12 mouse cellular contexts compared by ENCODE assay signal in the genomic region with DNA sequence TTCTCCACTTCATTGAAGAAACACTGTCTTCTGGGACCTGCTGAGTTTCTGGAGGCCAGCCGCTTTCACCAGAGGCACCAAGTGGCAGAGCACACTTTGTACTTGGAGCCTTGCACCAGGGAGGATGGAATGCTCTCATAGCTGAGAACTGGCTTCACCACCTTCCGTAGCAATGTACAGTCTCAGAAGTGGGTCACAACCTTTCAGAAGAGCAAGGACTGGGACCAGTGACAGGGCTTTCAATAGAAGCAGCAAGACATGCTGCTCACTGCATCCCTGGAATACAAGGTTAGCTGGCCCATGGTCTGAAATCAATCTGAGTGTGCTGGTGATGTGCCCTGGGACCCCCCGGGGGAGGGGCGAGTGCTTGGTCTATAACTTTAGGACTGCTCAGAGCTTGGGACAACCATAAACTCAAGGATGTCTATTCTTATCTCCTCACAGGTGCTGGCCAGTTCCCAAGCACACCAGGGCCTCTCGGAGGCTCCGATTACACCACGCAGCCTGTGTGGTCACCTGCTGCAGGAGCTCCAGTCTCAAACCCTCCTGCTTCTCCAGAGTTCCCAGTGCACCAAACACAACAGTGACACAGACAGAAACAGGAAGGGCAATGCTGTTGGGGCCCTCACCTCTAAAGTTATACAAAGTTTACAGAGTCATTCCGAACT.
"Had no signal": no experiment of that assay in that cellular context is flagged by ENCODE, and none has a peak within 500 bp of the region (broad histone marks: within the 10 kb centered on the region; RNA-seq: fewer than 3 reads in every experiment).

No protein-coding gene starts in this region.

- DNase-seq: kidney, adult 18-20 months; kidney, postnatal 25 days; layer of hippocampus, postnatal 36 days; lung, adult 18-20 months; spleen, adult 18-20 months; thymus, adult 18-20 months; thymus, postnatal 14 days had no signal

- H3K27ac ChIP-seq: kidney, embryonic 15.5 days; limb, embryonic 12.5 days; liver, embryonic 14.5 days; midbrain, embryonic 13.5 days; neural tube, embryonic 15.5 days had no signal

- H3K4me2 ChIP-seq: kidney, embryonic 15.5 days; limb, embryonic 12.5 days; midbrain, embryonic 13.5 days; neural tube, embryonic 15.5 days had no signal

- H3K36me3 ChIP-seq: kidney, embryonic 15.5 days; limb, embryonic 12.5 days; midbrain, embryonic 13.5 days; neural tube, embryonic 15.5 days had no signal

- H3K9me3 ChIP-seq: kidney, embryonic 15.5 days; limb, embryonic 12.5 days; midbrain, embryonic 13.5 days; neural tube, embryonic 15.5 days had no signal

- ATAC-seq: midbrain, embryonic 13.5 days had no signal

- H3K4me3 ChIP-seq: kidney, embryonic 15.5 days; limb, embryonic 12.5 days; midbrain, embryonic 13.5 days; neural tube, embryonic 15.5 days had no signal

- H3K4me1 ChIP-seq: kidney, embryonic 15.5 days; midbrain, embryonic 13.5 days; neural tube, embryonic 15.5 days had no signal

- H3K27me3 ChIP-seq: kidney, embryonic 15.5 days; limb, embryonic 12.5 days; midbrain, embryonic 13.5 days; neural tube, embryonic 15.5 days had no signal

- H3K9ac ChIP-seq: kidney, embryonic 15.5 days; limb, embryonic 12.5 days; liver, embryonic 14.5 days; midbrain, embryonic 13.5 days; neural tube, embryonic 15.5 days had no signal
